Mouse (Mus musculus) small intestine, adult 2 months (tissue): ENCODE measurements around the gene Btnl6.
"Not testable (repeated sequence)": the region's sequence is repeated elsewhere in the genome, so short reads cannot be mapped to it uniquely, and the experiment has no call there.

Experiments
- CTCF ChIP-seq: fragments of 200-500 bp; IDR thresholded peaks from 2 replicates; pipeline ENCODE4 v1.5.1; 2012; ENCODE audit warnings: low read depth, mild to moderate bottlenecking, control low read depth, inconsistent platforms, low read length, moderate library complexity, mixed read lengths; ENCODE audit not compliant: insufficient replicate concordance, insufficient read length; ENCODE audit errors: extremely low read depth
- POLR2A ChIP-seq: fragments of 200-500 bp; IDR thresholded peaks from 2 replicates; pipeline ENCODE4 v1.6.1; 2012; ENCODE audit warnings: low read depth, mild to moderate bottlenecking, control low read depth, inconsistent platforms, low read length, moderate library complexity

DNA sequence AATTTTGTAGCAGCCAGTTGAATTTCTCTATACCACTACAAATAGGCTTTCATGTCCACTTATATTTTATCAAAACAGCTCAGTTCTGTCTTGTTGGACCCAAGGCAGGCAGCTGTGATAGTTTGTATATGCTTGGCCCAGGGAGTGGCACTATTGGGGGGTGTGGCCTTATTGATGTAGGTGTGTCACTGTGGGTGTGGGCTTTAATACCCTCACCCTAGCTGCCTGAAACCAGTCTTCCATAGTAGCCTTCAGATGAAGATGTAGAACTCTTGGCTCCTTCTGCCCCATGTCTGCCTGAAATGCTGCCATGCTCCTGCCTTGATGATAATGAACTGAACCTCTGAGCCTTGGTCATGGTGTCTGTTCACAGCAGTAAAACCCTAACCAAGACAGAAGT lies 51.2 kb downstream of the Btnl6 start:
- not testable (repeated sequence) for TF ChIP-seq CTCF, POLR2A
